Mouse (Mus musculus) right cerebral cortex, postnatal 25 days (tissue): ENCODE measurements around the gene Gm3278.
"Not testable (repeated sequence)": the region's sequence is repeated elsewhere in the genome, so short reads cannot be mapped to it uniquely, and the experiment has no call there.

Experiments used
- DNase-seq: peaks from one replicate; pipeline ENCODE4 v3.0.0; 2022

Gm3278 gene

GRCm38 (mm10) chr14:4892116-4892515, at the start of gene Gm3278:
Gm3278 (plus strand) TSS chr14:4892416.
- DNase-seq: not testable (repeated sequence)

GRCm38 (mm10) chr14:4855299-4855980, 36.8 kb upstream of the Gm3278 start, which contains the start of gene Gm3264:
Gm3264 (plus strand) TSS chr14:4855576.
- DNase-seq: not testable (repeated sequence)
